Mouse (Mus musculus): ENCODE measurements around the gene Tyw3.
"Not testable (repeated sequence)": the region's sequence is repeated elsewhere in the genome, so short reads cannot be mapped to it uniquely, and the experiment has no call there.

Gene Tyw3

GRCm38 (mm10) chr3:154596934-154597554, at the start of gene Tyw3:
Gene Tyw3 (minus strand): TSS chr3:154597104.
- DNase-seq = peak; percentile 99

- no peak for DNase-seq
Observed at GRCm38 (mm10) chr3:154633091-154633490, 36.2 kb upstream of the Tyw3 start.

- not testable (repeated sequence) for DNase-seq
Observed at GRCm38 (mm10) chr3:154631281-154631680, 34.4 kb upstream of the Tyw3 start.

GRCm38 (mm10) chr3:154628284-154628683, 31.4 kb upstream of the Tyw3 start:
- no peak for DNase-seq

DNA sequence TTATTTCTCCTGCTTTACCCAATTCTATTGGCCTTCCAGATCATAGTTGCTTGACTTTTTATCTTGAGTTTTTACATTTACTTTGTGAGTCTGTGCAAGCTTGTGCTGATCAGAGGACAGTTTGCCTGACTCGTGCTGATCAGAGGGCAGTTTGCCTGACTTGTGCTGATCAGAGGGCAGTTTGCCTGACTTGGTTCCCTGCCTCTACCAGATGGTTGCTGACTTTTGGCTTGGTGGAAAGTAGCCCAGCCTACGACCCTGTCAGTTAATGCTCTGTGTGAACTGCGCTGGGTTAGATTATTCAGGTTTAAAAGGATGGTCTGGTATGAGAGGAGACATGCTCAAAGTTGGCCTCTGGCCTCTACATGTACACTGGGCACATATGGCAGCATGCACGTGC, 19.2 kb upstream of the Tyw3 start:
- DNase-seq = no peak

DNA sequence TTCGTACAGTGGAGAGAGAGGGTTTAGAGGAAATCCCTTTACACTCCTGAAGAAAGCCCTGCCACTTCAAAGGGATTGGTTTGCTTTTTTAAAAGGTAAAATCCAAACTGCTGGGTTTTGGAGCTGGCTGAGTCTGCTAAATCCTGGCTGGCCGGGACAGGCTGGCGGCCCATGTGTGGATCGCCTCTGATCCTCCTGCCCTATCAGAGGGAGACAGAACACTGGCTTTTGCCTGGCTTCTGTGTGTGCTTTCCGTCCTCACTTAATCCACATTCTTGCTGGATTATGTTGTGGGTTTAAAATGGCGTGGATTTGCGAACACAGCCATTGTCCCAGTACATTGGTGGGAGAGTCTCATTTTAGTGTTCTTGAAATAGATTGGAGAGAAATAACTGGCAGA, 18.4 kb upstream of the Tyw3 start:
- DNase-seq = no peak

DNA sequence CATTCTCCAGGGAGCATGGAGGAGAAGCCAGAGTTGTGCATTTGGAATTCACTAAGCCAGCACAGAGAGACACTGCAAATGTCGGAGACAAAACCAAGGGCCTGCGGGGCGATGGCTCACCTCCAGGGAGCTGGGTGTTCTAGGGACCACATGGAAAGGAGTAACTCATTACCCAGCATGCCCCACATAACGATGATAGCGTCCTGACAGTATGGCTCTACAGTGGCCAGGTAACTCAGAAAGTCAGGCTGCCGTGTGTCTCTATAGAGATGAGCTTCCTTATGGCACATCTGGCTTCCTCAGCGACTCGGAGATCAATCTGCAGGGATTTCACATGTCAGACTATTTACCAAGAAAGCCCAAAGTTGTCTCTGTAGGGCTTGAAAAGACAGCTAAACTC, 17.9 kb upstream of the Tyw3 start:
- no peak for DNase-seq

DNA sequence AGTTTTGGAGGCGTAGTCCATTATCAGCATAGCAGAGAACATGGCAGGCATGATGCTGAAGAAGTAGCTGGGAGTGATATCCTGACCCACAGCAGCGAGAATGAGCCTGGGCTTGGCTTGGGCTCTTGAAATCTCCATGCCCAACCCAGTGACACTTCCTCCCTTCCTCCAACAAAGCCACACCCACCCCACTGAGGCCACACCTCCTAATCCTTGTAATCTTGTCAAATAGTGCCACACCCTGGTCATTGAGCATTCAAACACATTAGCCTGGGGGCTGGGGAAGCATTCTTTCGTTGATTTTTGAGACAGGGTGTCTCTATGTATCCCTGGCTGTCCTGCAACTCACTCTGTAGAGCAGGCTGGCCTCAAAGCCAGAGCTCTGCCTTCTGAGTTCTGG, 15.0 kb upstream of the Tyw3 start:
- no peak for DNase-seq

- no peak for DNase-seq
Observed at GRCm38 (mm10) chr3:154607896-154608295, 11.0 kb upstream of the Tyw3 start.

GRCm38 (mm10) chr3:154604871-154605270, 8.0 kb upstream of the Tyw3 start:
- DNase-seq = no peak

DNA sequence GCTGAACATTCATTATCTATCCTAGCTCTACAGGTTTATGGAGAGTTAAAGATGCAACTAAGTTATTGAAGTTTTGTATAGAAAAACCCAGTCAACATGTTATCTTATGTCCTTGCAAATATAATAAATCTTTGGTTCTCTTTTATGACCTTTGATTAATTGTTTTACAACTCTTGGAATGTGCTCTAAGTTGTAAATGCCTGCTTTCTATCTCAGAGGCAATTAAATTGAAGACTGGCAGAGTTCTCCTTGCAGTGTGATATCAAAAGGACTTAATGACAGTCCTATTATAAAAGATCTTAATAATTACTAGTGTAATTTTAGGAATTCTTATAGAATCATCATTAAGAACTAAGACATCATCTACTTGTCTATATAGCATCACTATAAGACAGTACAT, 5.2 kb upstream of the Tyw3 start:
- no peak for DNase-seq

- no peak for DNase-seq
Observed at GRCm38 (mm10) chr3:154597561-154597960, 657 bp upstream of the Tyw3 start.

- DNase-seq = peak; percentile 93
Observed at GRCm38 (mm10) chr3:154596488-154596933, 393 bp downstream of the Tyw3 start, which contains the start of gene Cryz. Gene Cryz (plus strand): TSS chr3:154596711.

GRCm38 (mm10) chr3:154594156-154594555, 2.7 kb downstream of the Tyw3 start:
- DNase-seq = no peak

DNA sequence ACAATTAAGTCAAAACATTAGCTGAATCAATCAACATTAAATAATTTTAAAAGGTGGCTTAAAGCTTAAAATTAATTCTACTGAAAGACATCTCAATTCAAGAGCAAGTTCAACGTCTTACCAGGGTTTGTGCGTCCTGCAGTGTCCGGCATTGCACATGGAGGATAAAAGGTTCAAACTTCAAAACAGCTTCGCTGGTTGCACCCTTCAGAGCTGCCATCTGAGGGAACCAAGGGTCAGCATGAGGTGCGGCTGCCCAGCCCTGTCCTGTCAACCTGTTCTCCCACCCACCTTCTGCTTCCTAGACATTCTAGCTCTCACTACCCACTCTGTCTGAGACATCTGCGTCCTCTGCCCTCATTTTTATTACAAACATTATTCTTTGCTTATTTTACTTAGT, 3.3 kb downstream of the Tyw3 start:
- no peak for DNase-seq

DNA sequence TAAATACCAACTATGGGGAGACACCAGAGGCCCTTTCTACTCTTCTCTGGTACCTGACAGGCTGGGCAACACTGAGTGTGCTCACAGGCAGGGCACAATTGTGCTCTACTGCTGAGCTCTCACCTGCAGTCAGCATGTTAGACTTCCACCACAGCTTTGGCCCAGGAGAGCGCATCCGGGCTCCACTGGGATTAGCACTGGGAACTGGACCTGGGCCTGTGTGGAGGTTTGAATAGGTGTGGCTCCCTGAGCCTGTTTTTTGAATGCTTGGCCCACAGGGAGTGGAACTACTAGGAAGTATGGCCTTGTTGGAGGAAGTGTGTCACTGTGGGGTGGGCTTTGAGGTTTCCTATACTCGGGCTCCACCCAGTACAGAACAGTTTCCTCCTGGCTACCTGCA, 5.3 kb downstream of the Tyw3 start:
- no peak for DNase-seq

- DNase-seq = no peak
Observed at GRCm38 (mm10) chr3:154590971-154591370, 5.9 kb downstream of the Tyw3 start.

GRCm38 (mm10) chr3:154584351-154584750, 12.6 kb downstream of the Tyw3 start:
- DNase-seq = no peak

DNA sequence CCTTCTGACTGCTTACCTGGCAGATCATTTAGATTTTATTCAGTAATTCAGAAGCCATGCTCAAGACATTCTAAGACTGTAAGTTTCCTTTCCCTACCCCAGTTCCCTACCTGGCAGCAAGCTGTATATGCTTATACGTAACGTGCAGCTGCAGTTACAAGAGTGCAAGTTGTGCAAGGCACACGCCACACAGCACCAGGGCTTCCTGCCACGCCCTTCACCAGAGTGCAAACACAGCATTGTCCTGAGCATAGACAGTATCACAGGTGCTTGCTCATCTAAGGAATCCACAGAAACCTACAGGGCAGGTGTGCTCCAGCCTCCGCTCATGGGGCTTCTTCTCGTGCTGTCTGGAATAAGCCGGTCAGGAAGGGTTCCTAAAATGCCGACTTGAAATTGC, 19.0 kb downstream of the Tyw3 start:
- no peak for DNase-seq

- no peak for DNase-seq
Observed at GRCm38 (mm10) chr3:154573666-154574065, 23.2 kb downstream of the Tyw3 start.

- peak; percentile 79 for DNase-seq
Observed at GRCm38 (mm10) chr3:154572341-154572972, 24.4 kb downstream of the Tyw3 start.

DNA sequence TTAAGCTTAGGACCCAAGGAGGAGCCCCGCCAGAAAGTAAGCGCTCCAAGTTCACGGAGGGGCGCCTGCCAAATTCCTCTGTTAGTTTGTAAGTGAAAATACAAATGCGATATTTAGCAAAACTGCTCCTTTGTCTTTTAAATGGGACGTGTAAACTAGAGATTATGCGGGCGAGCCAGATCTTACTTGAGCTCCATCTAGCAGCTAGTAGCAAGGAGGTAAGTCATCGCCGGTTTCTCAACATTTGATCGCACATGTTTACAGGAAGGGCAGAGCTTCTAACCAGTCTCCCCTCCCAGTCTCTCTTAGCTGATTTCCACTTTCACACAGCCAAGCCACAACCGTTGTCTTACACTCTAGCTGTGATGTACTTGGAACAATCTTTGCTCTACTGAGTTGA, 26.1 kb downstream of the Tyw3 start:
- peak; percentile 6 for DNase-seq

DNA sequence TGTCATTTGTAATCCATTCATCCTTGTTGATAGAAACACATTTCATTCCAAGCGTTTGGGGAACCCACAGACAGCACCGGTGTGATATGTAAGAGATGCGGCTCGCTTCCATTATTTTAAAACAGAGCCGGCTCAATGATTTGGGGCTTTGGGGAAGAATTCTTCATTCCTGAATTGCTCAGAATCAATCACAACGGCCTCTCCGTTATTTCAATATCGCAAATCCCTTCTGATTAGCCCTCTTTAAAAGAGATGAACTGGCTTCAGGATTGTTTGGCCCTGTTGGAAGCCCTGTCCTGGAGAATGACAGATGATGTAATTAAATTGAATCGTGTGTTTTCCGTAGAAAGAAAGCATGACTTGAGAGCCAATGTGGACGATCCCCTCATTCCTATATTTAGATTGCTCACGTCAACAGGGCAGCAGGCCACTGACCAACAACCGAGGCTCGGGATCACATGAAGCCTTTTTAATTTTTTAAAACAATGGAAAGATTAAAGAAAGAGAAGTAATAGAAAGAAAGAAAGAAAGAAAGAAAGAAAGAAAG, 26.8 kb downstream of the Tyw3 start:
- no peak for DNase-seq

- no peak for DNase-seq
Observed at GRCm38 (mm10) chr3:154565437-154565836, 31.5 kb downstream of the Tyw3 start.

DNA sequence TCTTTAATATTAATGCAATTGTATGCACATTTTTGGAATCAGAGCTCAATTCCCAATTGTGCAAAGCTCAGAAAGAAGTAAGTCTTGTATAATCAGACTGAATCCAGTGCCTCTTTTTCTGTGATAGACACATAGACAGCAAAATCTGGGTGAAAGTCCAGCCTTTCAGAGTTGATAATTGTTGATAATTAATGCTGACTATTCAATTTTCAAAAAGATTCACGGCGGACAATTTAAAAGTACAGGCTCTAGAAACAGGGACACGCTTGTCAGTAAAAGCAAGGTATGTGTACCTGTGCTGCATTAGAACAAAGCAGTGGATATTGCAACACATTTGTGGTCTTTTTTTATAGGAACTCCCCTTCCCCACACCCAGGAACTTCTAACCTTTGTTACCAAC, 34.7 kb downstream of the Tyw3 start:
- DNase-seq = no peak

All from lung, postnatal 14 days (tissue).